Mouse (Mus musculus): ENCODE measurements around the gene Olfr1419. TPM values are rescaled to one million over a fixed set of nuclear protein-coding genes. Genes with fewer than 3 reads are reported as not detected.

Gene Olfr1419
- total RNA-seq (2023) = not detected

DNA sequence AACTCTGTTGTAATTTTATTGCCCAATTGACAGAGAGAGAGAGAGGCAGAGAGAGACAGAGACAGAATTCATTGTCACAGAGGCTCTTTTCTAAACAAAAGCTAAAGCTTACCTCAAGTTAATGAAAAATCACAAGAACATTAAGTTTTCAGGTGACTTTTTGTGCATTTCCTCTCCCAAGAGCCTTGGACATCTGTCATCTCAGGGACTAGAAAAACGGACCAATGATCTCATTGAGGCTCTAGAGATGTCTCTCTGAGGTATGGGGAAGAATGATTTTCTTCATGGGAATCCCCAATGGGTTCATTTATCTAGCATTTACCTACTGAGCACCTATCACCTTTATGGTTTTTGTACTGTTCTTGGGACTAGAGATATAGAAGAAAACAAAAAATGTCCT lies at the start of gene Olfr1419:
Gene Olfr1419 (minus strand): TSS at position 101 of the 400 bp plus-strand sequence.

DNA sequence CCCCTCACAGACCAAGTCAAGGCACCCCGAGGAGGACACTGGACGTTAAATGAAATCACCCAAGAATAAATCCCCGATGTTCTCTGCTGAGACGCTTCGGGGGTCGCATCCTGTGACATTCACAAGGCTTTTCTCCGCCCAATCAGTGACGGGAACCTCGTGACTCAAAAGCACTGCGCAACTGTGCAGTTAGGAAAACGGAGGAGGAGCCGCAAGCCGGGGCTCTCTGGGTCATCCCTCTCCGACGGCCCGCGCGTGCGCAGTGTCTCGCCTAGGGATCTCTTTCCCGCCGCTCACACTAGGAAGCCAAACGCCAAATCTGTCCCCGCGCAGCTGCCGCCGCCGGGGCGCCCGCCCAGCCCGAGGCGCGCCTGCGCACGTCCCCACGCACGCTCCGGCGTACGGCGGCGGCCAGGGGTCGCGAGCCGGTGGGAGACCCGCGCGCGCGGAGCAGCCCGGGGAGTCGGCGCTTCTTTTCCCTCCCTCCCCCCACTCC lies 37.2 kb upstream of the Olfr1419 start, which contains the start of gene Patl1:
Gene Patl1 (plus strand): TSS at position 363 of the 496 bp plus-strand sequence.

DNA sequence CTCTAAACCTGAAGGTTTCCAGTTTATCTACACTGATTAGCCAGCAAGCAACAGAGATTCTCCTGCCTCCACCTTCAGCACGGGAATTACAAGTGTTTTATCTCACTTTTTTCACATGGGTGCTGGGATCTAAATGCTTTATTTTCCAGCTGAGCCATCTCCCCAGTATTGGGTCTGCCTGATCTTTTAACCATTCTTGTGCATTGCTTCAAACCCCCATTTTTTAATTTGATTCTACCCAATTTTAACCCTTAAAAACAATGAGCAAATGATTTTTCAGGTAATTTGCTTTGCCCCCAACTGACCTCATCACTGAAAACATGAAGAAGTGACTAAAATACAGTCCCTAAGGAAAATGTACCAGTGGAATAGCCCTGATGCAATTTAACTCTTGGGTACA lies 11.4 kb upstream of the Olfr1419 start, which contains the start of gene Olfr1420:
Gene Olfr1420 (plus strand): TSS at position 301 of the 400 bp plus-strand sequence.

GRCm38 (mm10) chr19:11860966-11861365 lies 13.9 kb downstream of the Olfr1419 start, which contains the start of gene Olfr1418:
Gene Olfr1418 (minus strand): TSS chr19:11861066.

GRCm38 (mm10) chr19:11839119-11839518 lies 35.8 kb downstream of the Olfr1419 start, which contains the start of gene Olfr1417:
Gene Olfr1417 (minus strand): TSS chr19:11839219.

DNA sequence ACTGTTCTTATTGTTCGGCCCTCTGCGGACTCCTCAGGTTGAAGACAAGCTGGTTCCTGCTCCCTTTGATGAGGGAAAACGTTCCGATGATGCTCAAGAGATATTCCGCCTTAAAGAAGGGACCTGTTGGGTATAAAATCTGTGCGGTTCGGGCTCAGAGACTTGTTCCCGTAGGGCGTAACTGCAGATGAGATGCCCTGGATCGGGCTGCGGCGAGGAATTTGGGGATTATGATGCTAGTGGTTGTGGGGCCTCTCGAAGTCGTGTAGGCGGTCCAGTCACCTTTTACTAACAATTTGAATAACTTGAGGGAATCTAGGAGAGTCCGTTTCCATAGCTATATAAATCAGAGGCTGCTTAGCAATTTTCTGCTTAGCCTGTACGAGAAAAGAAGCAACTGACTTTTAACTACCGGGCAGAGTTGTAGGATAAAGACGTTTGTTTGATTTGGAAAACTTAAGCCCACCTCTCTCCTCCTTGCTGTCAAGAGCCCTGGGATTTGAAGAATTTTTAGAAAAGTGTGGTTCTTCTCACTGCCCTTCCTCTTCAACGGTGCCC lies 55.7 kb downstream of the Olfr1419 start, which contains the start of gene Stx3:
Gene Stx3 (minus strand): TSS at position 261 of the 558 bp plus-strand sequence.

Other genes starting within 250 kb of the Olfr1419 start
- not detected for gene Ms4a3, start 234.3 kb downstream of the Olfr1419 start, total RNA-seq (2023)
- gene Oosp2, start 214.5 kb downstream of the Olfr1419 start, total RNA-seq (2023) = not detected
- gene Oosp1, start 184.0 kb downstream of the Olfr1419 start, total RNA-seq (2023) = not detected
- not detected for gene Oosp3, start 178.1 kb downstream of the Olfr1419 start, total RNA-seq (2023)
- gene Gif, start 127.6 kb downstream of the Olfr1419 start, total RNA-seq (2023) = not detected
- gene Mrpl16, start 104.7 kb downstream of the Olfr1419 start, total RNA-seq (2023) = 22.0 TPM
- gene Stx3, start 55.7 kb downstream of the Olfr1419 start, total RNA-seq (2023) = 3.6 TPM
- not detected for gene Olfr1417, start 35.9 kb downstream of the Olfr1419 start, total RNA-seq (2023)
- not detected for gene Olfr1418, start 14.0 kb downstream of the Olfr1419 start, total RNA-seq (2023)
- not detected for gene Olfr1420, start 11.5 kb upstream of the Olfr1419 start, total RNA-seq (2023)
- gene Patl1, start 37.3 kb upstream of the Olfr1419 start, total RNA-seq (2023) = 53.3 TPM
- 36.4 TPM for gene Osbp, start 90.8 kb upstream of the Olfr1419 start, total RNA-seq (2023)
- not detected for gene Olfr1423, start 166.2 kb upstream of the Olfr1419 start, total RNA-seq (2023)
- not detected for gene Olfr1424, start 187.6 kb upstream of the Olfr1419 start, total RNA-seq (2023)
- gene Olfr1425, start 202.6 kb upstream of the Olfr1419 start, total RNA-seq (2023) = not detected
- not detected for gene Olfr1426, start 216.9 kb upstream of the Olfr1419 start, total RNA-seq (2023)
- not detected for gene Olfr1427, start 228.2 kb upstream of the Olfr1419 start, total RNA-seq (2023)
- not detected for gene Olfr1428, start 240.8 kb upstream of the Olfr1419 start, total RNA-seq (2023)
- not detected for gene Olfr76, start 248.1 kb upstream of the Olfr1419 start, total RNA-seq (2023)